Mouse (Mus musculus) CH12.LX (cell line): ENCODE results near the gene Dntt. TPM values are rescaled to one million over a fixed set of nuclear protein-coding genes. Genes with fewer than 3 reads are reported as not detected.

ENCODE experiments used
- DNase-seq: peaks from one replicate; pipeline ENCODE4 v3.0.0-alpha.2; 2013; ENCODE audit errors: extremely low read depth
- H3K27ac ChIP-seq: 2 replicates; pipeline ENCODE4 v1.5.1; 2012; ENCODE audit warnings: low read depth, mild to moderate bottlenecking, control low read depth, moderate library complexity; ENCODE audit not compliant: insufficient read depth
- H3K27me3 ChIP-seq: replicated peaks from 2 replicates; pipeline ENCODE3; 2012; ENCODE audit warnings: inconsistent platforms
- H3K36me3 ChIP-seq, 2 experiments: replicated peaks in 1 of 2; 2 replicates each; pipeline versions ENCODE3 to v1.6.1; 2012; ENCODE audit warnings: inconsistent platforms in 1 of 2, low read length in 1 of 2, mild to moderate bottlenecking in 1 of 2, mixed read lengths in 1 of 2, moderate library complexity in 1 of 2; ENCODE audit not compliant: control insufficient read depth in 1 of 2, insufficient read depth in 1 of 2
- H3K4me1 ChIP-seq, 2 experiments: 2 replicates each; pipeline ENCODE4 v1.6.1; 2012; ENCODE audit warnings: inconsistent platforms in 1 of 2, moderate library complexity in 1 of 2; ENCODE audit not compliant: insufficient read depth in 2 of 2, control insufficient read depth in 1 of 2
- H3K4me2 ChIP-seq: 2 replicates; pipeline ENCODE4 v1.6.1; 2012; ENCODE audit warnings: low read depth, mild to moderate bottlenecking, control low read depth; ENCODE audit not compliant: poor library complexity, insufficient read depth, severe bottlenecking
- H3K4me3 ChIP-seq, 3 experiments: fragments of 150-350 bp in 1 of 3; sonication (generic) in 1 of 3; replicated peaks in 1 of 3; 2 replicates each; pipeline versions ENCODE3 to v1.5.1; 2011 to 2012; ENCODE audit warnings: low read depth in 2 of 3, low read length in 2 of 3, mild to moderate bottlenecking in 2 of 3, moderate library complexity in 2 of 3, control low read depth in 1 of 3, improper control_type of control experiment in 1 of 3, inconsistent platforms in 1 of 3, mixed read lengths in 1 of 3; ENCODE audit not compliant: poor library complexity in 1 of 3
- H3K79me2 ChIP-seq: replicated peaks from 2 replicates; pipeline ENCODE4 v1.6.1; 2012; ENCODE audit warnings: mild to moderate bottlenecking, moderate library complexity; ENCODE audit not compliant: control insufficient read depth, poor library complexity, insufficient read depth, severe bottlenecking; ENCODE audit errors: extremely low read depth
- H3K9ac ChIP-seq: 2 replicates; pipeline ENCODE4 v1.6.1; 2012; ENCODE audit warnings: low read depth, mild to moderate bottlenecking, control low read depth, moderate library complexity; ENCODE audit not compliant: insufficient read depth
- H3K9me3 ChIP-seq: replicated peaks from 2 replicates; pipeline ENCODE3; 2012; ENCODE audit warnings: low read length, inconsistent platforms, mixed read lengths
- BHLHE40 ChIP-seq: IDR thresholded peaks from 2 replicates; pipeline ENCODE4 v1.6.1; 2011; ENCODE audit warnings: mild to moderate bottlenecking, low read depth, low read length, improper control_type of control experiment
- CHD1 ChIP-seq: IDR thresholded peaks from 2 replicates; pipeline ENCODE4 v1.6.1; 2012; ENCODE audit warnings: low read depth, low read length, improper control_type of control experiment, inconsistent platforms
- CHD2 ChIP-seq: IDR thresholded peaks from 2 replicates; pipeline ENCODE4 v1.6.1; 2011; ENCODE audit warnings: low read length, improper control_type of control experiment
- CTCF ChIP-seq, 2 experiments: IDR thresholded peaks in 1 of 2; conservative IDR thresholded peaks in 1 of 2; 2 replicates each; pipeline ENCODE4 v1.5.1; 2011 to 2012; ENCODE audit warnings: low read depth in 2 of 2, low read length in 2 of 2, improper control_type of control experiment in 1 of 2, inconsistent platforms in 1 of 2, mild to moderate bottlenecking in 1 of 2, moderate library complexity in 1 of 2
- E2F4 ChIP-seq: IDR thresholded peaks from 2 replicates; pipeline ENCODE4 v1.6.1; 2011; ENCODE audit warnings: low read depth, low read length, improper control_type of control experiment; ENCODE audit not compliant: insufficient replicate concordance
- ELF1 ChIP-seq: IDR thresholded peaks from 2 replicates; pipeline ENCODE4 v1.6.1; 2014; ENCODE audit warnings: low read depth, mild to moderate bottlenecking, inconsistent platforms, low read length, improper control_type of control experiment
- EP300 ChIP-seq: IDR thresholded peaks from 2 replicates; pipeline ENCODE4 v1.6.1; 2011; ENCODE audit warnings: low read length, improper control_type of control experiment
- ETS1 ChIP-seq: conservative IDR thresholded peaks from 2 replicates; pipeline ENCODE4 v1.6.1; 2012; ENCODE audit warnings: low read depth, mild to moderate bottlenecking, inconsistent platforms, low read length, improper control_type of control experiment, moderate library complexity
- GABPA ChIP-seq: IDR thresholded peaks from 2 replicates; pipeline ENCODE4 v1.6.1; 2012; ENCODE audit warnings: low read depth, low read length, improper control_type of control experiment, inconsistent platforms; ENCODE audit not compliant: insufficient replicate concordance
- HCFC1 ChIP-seq: IDR thresholded peaks from 2 replicates; pipeline ENCODE4 v1.6.1; 2012; ENCODE audit warnings: low read depth, mild to moderate bottlenecking, inconsistent platforms, low read length, improper control_type of control experiment
- IRF4 ChIP-seq: IDR thresholded peaks from 2 replicates; pipeline ENCODE4 v1.6.1; 2014; ENCODE audit warnings: low read depth, mild to moderate bottlenecking, inconsistent platforms, low read length, improper control_type of control experiment
- JUN ChIP-seq: IDR thresholded peaks from 2 replicates; pipeline ENCODE4 v1.6.1; 2011; ENCODE audit warnings: low read depth, mild to moderate bottlenecking, low read length, improper control_type of control experiment, moderate library complexity; ENCODE audit not compliant: insufficient read depth
- JUND ChIP-seq: conservative IDR thresholded peaks from 2 replicates; pipeline ENCODE4 v1.6.1; 2011; ENCODE audit warnings: low read depth, low read length, improper control_type of control experiment
- MAX ChIP-seq: IDR thresholded peaks from 2 replicates; pipeline ENCODE4 v1.6.1; 2011; ENCODE audit warnings: low read length, improper control_type of control experiment
- MAZ ChIP-seq: IDR thresholded peaks from 2 replicates; pipeline ENCODE4 v1.6.1; 2012; ENCODE audit warnings: low read depth, mild to moderate bottlenecking, inconsistent platforms, low read length, improper control_type of control experiment, moderate library complexity
- MEF2A ChIP-seq: IDR thresholded peaks from 2 replicates; pipeline ENCODE4 v1.6.1; 2014; ENCODE audit warnings: low read depth, mild to moderate bottlenecking, inconsistent platforms, low read length, improper control_type of control experiment, borderline replicate concordance
- MXI1 ChIP-seq: IDR thresholded peaks from 2 replicates; pipeline ENCODE4 v1.6.1; 2011; ENCODE audit warnings: mild to moderate bottlenecking, low read depth, low read length, improper control_type of control experiment
- MYC ChIP-seq: IDR thresholded peaks from 2 replicates; pipeline ENCODE4 v1.6.1; 2011; ENCODE audit warnings: low read depth, mild to moderate bottlenecking, improper control_type of control experiment, low read length
- NELFE ChIP-seq: IDR thresholded peaks from 2 replicates; pipeline ENCODE4 v1.6.1; 2011; ENCODE audit warnings: low read depth, low read length, improper control_type of control experiment
- POLR2A ChIP-seq: IDR thresholded peaks from 2 replicates; pipeline ENCODE4 v1.6.1; 2011; ENCODE audit warnings: low read depth, mild to moderate bottlenecking, improper control_type of control experiment, low read length
- POLR2AphosphoS2 ChIP-seq: IDR thresholded peaks from 2 replicates; pipeline ENCODE4 v1.6.1; 2011; ENCODE audit warnings: low read depth, low read length, improper control_type of control experiment
- RAD21 ChIP-seq: IDR thresholded peaks from 2 replicates; pipeline ENCODE4 v1.6.1; 2011; ENCODE audit warnings: low read depth, mild to moderate bottlenecking, low read length, improper control_type of control experiment, moderate library complexity
- RCOR1 ChIP-seq: conservative IDR thresholded peaks from 2 replicates; pipeline ENCODE4 v1.6.1; 2012; ENCODE audit warnings: low read depth, mild to moderate bottlenecking, inconsistent platforms, low read length, improper control_type of control experiment
- SIN3A ChIP-seq: IDR thresholded peaks from 2 replicates; pipeline ENCODE4 v1.6.1; 2012; ENCODE audit warnings: low read length, improper control_type of control experiment, inconsistent platforms
- SMC3 ChIP-seq: IDR thresholded peaks from 2 replicates; pipeline ENCODE4 v1.6.1; 2011; ENCODE audit warnings: low read depth, low read length, improper control_type of control experiment
- TBP ChIP-seq: conservative IDR thresholded peaks from 2 replicates; pipeline ENCODE4 v1.6.1; 2011; ENCODE audit warnings: low read depth, low read length, improper control_type of control experiment
- TCF12 ChIP-seq: IDR thresholded peaks from 2 replicates; pipeline ENCODE4 v1.6.1; 2014; ENCODE audit warnings: low read depth, mild to moderate bottlenecking, inconsistent platforms, low read length, improper control_type of control experiment
- UBTF ChIP-seq: IDR thresholded peaks from 2 replicates; pipeline ENCODE4 v1.6.1; 2012; ENCODE audit warnings: low read depth, mild to moderate bottlenecking, inconsistent platforms, low read length, improper control_type of control experiment, moderate library complexity
- USF2 ChIP-seq: conservative IDR thresholded peaks from 2 replicates; pipeline ENCODE4 v1.6.1; 2011; ENCODE audit warnings: low read depth, low read length, improper control_type of control experiment
- ZC3H11A ChIP-seq: IDR thresholded peaks from 2 replicates; pipeline ENCODE4 v1.6.1; 2012; ENCODE audit warnings: low read depth, mild to moderate bottlenecking, inconsistent platforms, low read length, improper control_type of control experiment
- ZKSCAN1 ChIP-seq: IDR thresholded peaks from 2 replicates; pipeline ENCODE4 v1.6.1; 2012; ENCODE audit warnings: low read depth, inconsistent platforms, low read length, improper control_type of control experiment, borderline replicate concordance
- ZNF384 ChIP-seq: IDR thresholded peaks from 2 replicates; pipeline ENCODE4 v1.6.1; 2012; ENCODE audit warnings: low read depth, low read length, improper control_type of control experiment, inconsistent platforms
- dilution Hi-C: fragments of 300-500 bp; cut with MboI; formaldehyde crosslinking; loops from 2 replicates; pipeline ENCODE4 v1.14.3; 2020; ENCODE audit warnings: low sequenced_read_pairs; ENCODE audit not compliant: extremely low pct_unique_long_range_greater_than_20kb, extremely low pct_ligation_motif_present
- in situ Hi-C: fragments of 300-500 bp; cut with MboI; formaldehyde crosslinking; loops from 3 replicates; pipeline ENCODE4 v1.14.3; 2019; ENCODE audit warnings: low sequenced_read_pairs, low pct_ligation_motif_present, low pct_unique_long_range_greater_than_20kb, mixed read lengths
- polyA plus RNA-seq: library from polyadenylated mRNA; unstranded; fragments of >175 nt; gene quantifications from 2 replicates; pipeline ENCODE4 v1.2.1, GENCODE M21; 2012; ENCODE audit warnings: low read depth; ENCODE audit not compliant: insufficient read length
- total RNA-seq, 2 experiments: library from RNA; depleted of rRNA; stranded (reverse); fragments of 300-350 nt in 1 of 2; fragments of >200 nt in 1 of 2; gene quantifications; 2 replicates each; pipeline ENCODE4 v1.2.3; 2012 to 2014

Dntt gene
- total and polyA plus RNA-seq, 3 experiments: 0.13 TPM; not detected in 2

- peak overlapping the region; percentile 97 for H3K4me2 ChIP-seq
- dilution Hi-C loops: no loop called here
- TF ChIP-seq ELF1: peak; percentile 50; the same call in 1 of the 2 replicates
- peak; percentile 71 for TF ChIP-seq EP300
- no peak for TF ChIP-seq GABPA
- peak; percentile 70; the same call in 1 of the 2 replicates for TF ChIP-seq SIN3A
- TF ChIP-seq MYC: peak; percentile 77
- peak; percentile 72 for TF ChIP-seq MAZ
- peak; percentile 93 for TF ChIP-seq BHLHE40
- TF ChIP-seq ZC3H11A: peak; percentile 85
- peak; percentile 73 to 96 for TF ChIP-seq CTCF (conservative IDR thresholded peaks at IDR 0.05 in 1 of 2, IDR thresholded peaks at IDR 0.05 in 1 of 2; ENCODE audit: low read depth in 2 of 2, low read length in 2 of 2)
- TF ChIP-seq RAD21: peak; percentile 99
- peak; percentile 88 for TF ChIP-seq MXI1
- peak; percentile 26; the same call in 1 of the 2 replicates for TF ChIP-seq MEF2A
- peak; percentile 75; the same call in 1 of the 2 replicates for TF ChIP-seq IRF4
- no peak for TF ChIP-seq USF2
- peak; percentile 68; the same call in 1 of the 2 replicates for TF ChIP-seq RCOR1
- no peak for TF ChIP-seq POLR2A
- no peak for TF ChIP-seq TBP
- no peak for TF ChIP-seq TCF12
- 0 out of 2 replicates have a peak, but pooled peaks have one; percentile 23 for TF ChIP-seq E2F4
- peak; percentile 55; the same call in 1 of the 2 replicates for TF ChIP-seq CHD2
- TF ChIP-seq ZNF384: peak; percentile 95
- 0 out of 2 replicates have a peak, but pooled peaks have one; percentile 5 for TF ChIP-seq HCFC1
- TF ChIP-seq POLR2AphosphoS2: no peak
- TF ChIP-seq CHD1: peak; percentile 90
- peak; percentile 72 for TF ChIP-seq JUND
- TF ChIP-seq NELFE: peak; percentile 30
- no peak for TF ChIP-seq ZKSCAN1
- 0 out of 2 replicates have a peak, but pooled peaks have one; percentile 16 for TF ChIP-seq ETS1
- TF ChIP-seq MAX: peak; percentile 88
- no peak for TF ChIP-seq UBTF
- peak; percentile 34 for TF ChIP-seq JUN
- TF ChIP-seq SMC3: peak; percentile 92
- TF ChIP-seq, all 38 proteins: peak for 24
- no peaks in the 10 kb centered on the region for H3K9me3 ChIP-seq
- peak overlapping the region; percentile 83 for H3K27ac ChIP-seq
- peak; percentile 90 for DNase-seq
- peaks cover 9 to 51% of the 10 kb centered on the region in 2 experiments for H3K4me1 ChIP-seq
- H3K27me3 ChIP-seq: peaks cover 7% of the 10 kb centered on the region
- H3K36me3 ChIP-seq: no peaks in the 10 kb centered on the region
- H3K4me3 ChIP-seq: peak overlapping the region; percentile 34 to 71 (median 37)
- peak overlapping the region; percentile 27 for H3K9ac ChIP-seq
- H3K79me2 ChIP-seq: no peaks in the 10 kb centered on the region
- in situ Hi-C loops: loop anchor here (25.0 kb wide), 1 partner anchor 404 kb away; the partner anchor contains the start of genes Entpd1 and Tctn3
Measured at GRCm38 (mm10) chr19:41015951-41016716, 12.9 kb upstream of the Dntt start.
